Mouse (Mus musculus) brain, embryonic 14.5 days (tissue): ENCODE measurements at regions not wholly inside any gene's neighbourhood (a gene's known extent, or its start where the extent isn't known, plus 50 kb on each side); places are given as distances from the start of the nearest gene placed in this dataset.
"Not testable (repeated sequence)": the region's sequence is repeated elsewhere in the genome, so short reads cannot be mapped to it uniquely, and the experiment has no call there.

ENCODE experiments used
- CTCF ChIP-seq: fragments of 200-500 bp; IDR thresholded peaks from 2 replicates; pipeline ENCODE4 v1.5.1; 2012; ENCODE audit warnings: inconsistent platforms, mild to moderate bottlenecking, moderate library complexity, borderline replicate concordance; ENCODE audit not compliant: insufficient read depth, insufficient read length; ENCODE audit errors: extremely low read depth
- POLR2A ChIP-seq: fragments of 200-500 bp; IDR thresholded peaks from 2 replicates; pipeline ENCODE4 v1.6.1; 2012; ENCODE audit warnings: mild to moderate bottlenecking, inconsistent platforms, borderline replicate concordance; ENCODE audit not compliant: poor library complexity, insufficient read depth, insufficient read length, severe bottlenecking; ENCODE audit errors: extremely low read depth

DNA sequence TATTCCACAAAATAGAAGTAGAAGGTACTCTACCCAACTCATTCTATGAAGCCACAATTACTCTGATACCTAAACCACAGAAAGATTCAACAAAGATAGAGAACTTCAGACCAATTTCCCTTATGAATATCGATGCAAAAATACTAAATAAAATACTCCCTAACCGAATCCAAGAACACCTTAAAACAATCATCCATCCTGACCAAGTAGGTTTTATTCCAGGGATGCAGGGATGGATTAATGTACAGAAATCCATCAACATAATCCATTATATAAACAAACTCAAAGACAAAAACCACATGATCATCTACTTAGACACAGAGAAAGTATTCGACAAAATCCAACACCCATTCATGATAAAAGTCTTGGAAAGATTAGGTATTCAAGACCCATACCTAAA lies 1070.3 kb upstream of the 1700015G11Rik start:
- not testable (repeated sequence) for TF ChIP-seq POLR2A, CTCF
